Mouse (Mus musculus) forebrain, embryonic 12.5 days (tissue): ENCODE measurements at regions not wholly inside any gene's neighbourhood (a gene's known extent, or its start where the extent isn't known, plus 50 kb on each side); places are given as distances from the start of the nearest gene placed in this dataset.

Experiments used
- ATAC-seq: fragments of 200-750 bp; cut with Nextera tagmentation; 2 replicates; pipeline ENCODE4 v1.8.0; 2017; ENCODE audit warnings: moderate TSS enrichment; ENCODE audit not compliant: low FRiP score
- H3K27ac ChIP-seq: fragments of 300-500 bp; sonication (generic); 2 replicates; pipeline ENCODE4 v1.5.1; 2016; ENCODE audit warnings: mild to moderate bottlenecking
- H3K27me3 ChIP-seq: fragments of 300-500 bp; sonication (generic); 2 replicates; pipeline ENCODE4 v1.6.1; 2016; ENCODE audit warnings: mild to moderate bottlenecking
- H3K36me3 ChIP-seq: fragments of 300-500 bp; sonication (generic); replicated peaks from 2 replicates; pipeline ENCODE4 v1.6.1; 2016; ENCODE audit warnings: mild to moderate bottlenecking
- H3K4me1 ChIP-seq: fragments of 300-500 bp; sonication (generic); 2 replicates; pipeline ENCODE4 v1.6.1; 2016
- H3K4me2 ChIP-seq: fragments of 300-500 bp; sonication (generic); 2 replicates; pipeline ENCODE4 v1.6.1; 2016; ENCODE audit warnings: mild to moderate bottlenecking, moderate library complexity
- H3K4me3 ChIP-seq: fragments of 300-500 bp; sonication (generic); replicated peaks from 2 replicates; pipeline ENCODE4 v1.5.1; 2016; ENCODE audit warnings: mild to moderate bottlenecking
- H3K9ac ChIP-seq: fragments of 300-500 bp; sonication (generic); 2 replicates; pipeline ENCODE4 v1.6.1; 2016; ENCODE audit warnings: mild to moderate bottlenecking
- H3K9me3 ChIP-seq: fragments of 300-500 bp; sonication (generic); 2 replicates; pipeline ENCODE4 v1.6.1; 2016
- WGBS: fragments of 180-500 bp; shearing (Covaris S2); methylation state at CpG from one replicate; pipeline ENCODE4 v1.1.7; 2016; 5-methylcytosine and 5-hydroxymethylcytosine counted together

DNA sequence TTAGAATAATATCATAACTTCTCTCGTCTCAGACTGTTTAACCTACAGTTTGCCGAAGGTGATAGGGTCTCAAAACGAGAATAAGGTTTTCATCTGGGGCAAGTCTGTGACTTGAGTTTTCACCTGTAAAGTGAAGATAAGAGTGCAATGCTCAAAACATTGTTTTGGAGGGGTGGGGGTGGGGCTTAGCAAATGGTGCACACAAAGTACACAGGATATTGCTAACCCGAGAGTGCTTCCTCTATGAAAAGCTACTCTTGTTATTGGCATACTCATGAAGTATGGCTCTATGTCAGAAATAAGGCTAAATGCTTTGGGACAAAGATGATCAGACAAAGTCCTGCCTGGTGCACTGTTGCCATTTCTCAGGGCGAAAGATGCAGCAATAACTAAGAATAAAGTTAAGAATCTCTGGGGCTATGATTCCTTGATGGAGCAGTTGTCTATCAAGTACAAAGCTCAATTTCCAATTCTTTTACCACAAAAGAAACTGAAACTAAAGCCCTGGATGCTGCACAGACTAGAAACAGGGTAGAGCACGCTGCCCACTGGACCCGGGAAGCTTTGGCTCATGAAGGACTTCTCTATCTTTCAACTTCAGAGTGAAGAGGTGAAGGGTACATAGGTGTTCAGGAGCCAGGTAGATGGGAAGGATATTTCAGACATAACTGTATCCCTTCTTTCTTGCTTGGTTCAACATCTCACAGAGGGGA is 350.2 kb downstream of the Foxo1 start:
- no peak for ATAC-seq
- WGBS: 83% methylated on average over 7 of the region's 7 CpGs
- Histone ChIP-seq H3K27me3 (no peaks in the 10 kb centered on the region), H3K9me3 (no peaks in the 10 kb centered on the region), H3K27ac (no peak overlapping the region), H3K36me3 (no peaks in the 10 kb centered on the region), H3K4me2 (no peak overlapping the region), H3K9ac (no peak overlapping the region), H3K4me3 (no peak overlapping the region), H3K4me1 (no peaks in the 10 kb centered on the region)

DNA sequence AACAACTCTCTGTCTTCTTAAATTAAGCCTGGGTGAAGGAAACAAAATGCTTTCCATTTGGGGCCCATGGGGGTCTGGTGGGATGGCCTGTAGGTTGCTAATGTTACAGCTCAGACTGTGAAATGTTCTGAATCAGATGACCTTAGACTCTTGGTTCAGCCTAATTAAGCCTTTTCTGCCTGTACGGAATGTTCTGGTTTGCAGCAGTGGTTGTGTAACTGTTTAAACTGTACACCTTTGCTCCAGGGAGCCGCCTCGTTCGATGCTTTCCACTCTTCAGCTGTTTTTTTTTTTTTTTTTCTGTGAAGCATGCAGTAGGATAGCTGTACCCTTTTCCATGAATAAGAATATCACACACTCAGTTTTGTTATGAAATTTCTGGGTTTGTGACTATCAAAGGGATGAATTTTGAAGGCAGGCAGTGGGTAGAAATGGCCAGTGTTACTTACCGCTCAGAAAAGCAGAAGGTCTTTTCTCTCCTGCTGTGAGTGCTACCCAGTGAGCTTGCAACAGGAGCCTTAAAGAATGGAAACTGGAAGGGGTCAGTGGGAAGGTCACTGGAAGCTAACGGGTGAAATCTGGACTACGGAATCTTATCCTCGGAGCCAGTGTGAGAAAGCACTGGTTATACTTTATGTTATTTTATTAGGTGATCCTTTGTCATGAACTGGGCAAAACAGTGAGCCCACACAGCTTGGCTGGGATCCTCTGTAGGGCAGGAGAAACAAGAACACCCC is 349.4 kb downstream of the Foxo1 start:
- WGBS: 40% methylated on average over 8 of the region's 8 CpGs
- Histone ChIP-seq H3K4me2 (no peak overlapping the region), H3K9me3 (no peaks in the 10 kb centered on the region), H3K36me3 (no peaks in the 10 kb centered on the region), H3K4me3 (no peak overlapping the region), H3K9ac (no peak overlapping the region), H3K4me1 (no peaks in the 10 kb centered on the region), H3K27ac (no peak overlapping the region), H3K27me3 (no peaks in the 10 kb centered on the region)
- ATAC-seq: no peak

DNA sequence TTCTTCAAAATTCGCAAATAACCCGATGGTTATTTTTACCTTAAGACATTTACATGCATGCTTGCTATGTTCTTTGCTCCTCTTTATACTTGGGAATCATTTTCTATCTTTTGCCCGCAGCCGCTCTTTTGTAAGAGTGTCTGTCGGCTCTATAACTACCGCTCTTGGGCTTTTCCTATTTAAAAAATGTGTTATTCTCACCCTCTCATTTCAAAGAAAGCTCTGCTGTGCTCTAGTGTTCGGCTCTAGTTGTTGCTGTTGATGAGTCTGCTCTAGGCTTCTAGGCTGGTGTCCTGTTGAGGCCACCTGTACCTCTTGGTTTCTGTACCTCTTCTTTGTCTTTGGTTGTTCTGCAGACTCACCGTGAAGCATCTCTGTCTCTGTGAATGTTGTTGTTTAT is 343.7 kb downstream of the Foxo1 start:
- H3K27ac ChIP-seq: no peak overlapping the region
- no peak overlapping the region for H3K4me3 ChIP-seq
- H3K4me2 ChIP-seq: no peak overlapping the region
- H3K9ac ChIP-seq: no peak overlapping the region
- H3K4me1 ChIP-seq: no peaks in the 10 kb centered on the region
- H3K9me3 ChIP-seq: no peaks in the 10 kb centered on the region
- 0 out of 2 replicates have a peak, but pooled peaks cover 3% of the 10 kb centered on the region for H3K27me3 ChIP-seq
- ATAC-seq: no peak
- no peaks in the 10 kb centered on the region for H3K36me3 ChIP-seq
- 85% methylated on average over 8 of the region's 8 CpGs for WGBS

DNA sequence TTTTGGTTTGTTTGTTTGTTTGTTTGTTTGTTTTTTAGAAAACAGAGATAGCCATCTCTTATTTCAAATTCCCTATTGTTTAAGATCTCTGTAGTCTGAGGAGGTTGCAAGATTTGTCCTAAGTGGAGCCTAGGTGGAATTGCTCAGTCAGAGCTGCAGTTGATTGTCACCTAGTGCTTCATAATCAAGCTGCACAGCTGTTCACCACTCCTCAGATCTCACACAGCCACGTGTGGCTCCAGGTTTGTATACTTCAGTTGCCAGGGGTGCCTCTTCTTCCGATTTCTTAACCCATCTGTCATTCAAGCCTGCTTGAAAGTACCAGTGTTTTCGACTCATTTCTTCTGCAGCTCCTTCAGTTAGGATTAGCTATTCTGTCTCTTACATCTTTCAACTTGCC is 342.3 kb downstream of the Foxo1 start:
- Histone ChIP-seq H3K4me3 (no peak overlapping the region), H3K27ac (no peak overlapping the region), H3K9me3 (no peaks in the 10 kb centered on the region), H3K9ac (no peak overlapping the region), H3K4me2 (no peak overlapping the region), H3K4me1 (peaks cover 2% of the 10 kb centered on the region), H3K27me3 (0 out of 2 replicates have a peak, but pooled peaks cover 3% of the 10 kb centered on the region), H3K36me3 (no peaks in the 10 kb centered on the region)
- WGBS: 63% methylated on average over 3 of the region's 3 CpGs
- ATAC-seq: no peak

DNA sequence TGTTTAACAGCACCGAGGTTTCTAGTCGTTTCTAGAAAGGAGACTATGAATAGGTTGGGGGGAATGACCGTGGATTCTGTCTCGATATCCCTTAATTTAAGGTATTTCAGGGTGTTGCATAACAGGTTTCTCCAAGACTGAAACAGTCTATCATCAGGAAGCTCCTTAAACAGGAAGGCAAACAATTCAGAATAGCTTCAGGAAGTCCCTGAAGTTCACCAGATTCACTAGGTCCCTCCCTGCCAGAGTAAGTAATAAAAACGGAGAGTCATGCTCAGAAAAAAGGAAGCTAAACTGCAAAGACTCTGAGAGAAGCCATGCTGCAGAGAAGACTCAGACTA is 339.9 kb downstream of the Foxo1 start:
- Histone ChIP-seq H3K4me3 (no peak overlapping the region), H3K27ac (no peak overlapping the region), H3K36me3 (no peaks in the 10 kb centered on the region), H3K9me3 (no peaks in the 10 kb centered on the region), H3K4me1 (peaks cover 10% of the 10 kb centered on the region), H3K9ac (no peak overlapping the region), H3K4me2 (no peak overlapping the region), H3K27me3 (0 out of 2 replicates have a peak, but pooled peaks cover 3% of the 10 kb centered on the region)
- ATAC-seq: no peak
- WGBS: 94% methylated on average over 5 of the region's 5 CpGs

DNA sequence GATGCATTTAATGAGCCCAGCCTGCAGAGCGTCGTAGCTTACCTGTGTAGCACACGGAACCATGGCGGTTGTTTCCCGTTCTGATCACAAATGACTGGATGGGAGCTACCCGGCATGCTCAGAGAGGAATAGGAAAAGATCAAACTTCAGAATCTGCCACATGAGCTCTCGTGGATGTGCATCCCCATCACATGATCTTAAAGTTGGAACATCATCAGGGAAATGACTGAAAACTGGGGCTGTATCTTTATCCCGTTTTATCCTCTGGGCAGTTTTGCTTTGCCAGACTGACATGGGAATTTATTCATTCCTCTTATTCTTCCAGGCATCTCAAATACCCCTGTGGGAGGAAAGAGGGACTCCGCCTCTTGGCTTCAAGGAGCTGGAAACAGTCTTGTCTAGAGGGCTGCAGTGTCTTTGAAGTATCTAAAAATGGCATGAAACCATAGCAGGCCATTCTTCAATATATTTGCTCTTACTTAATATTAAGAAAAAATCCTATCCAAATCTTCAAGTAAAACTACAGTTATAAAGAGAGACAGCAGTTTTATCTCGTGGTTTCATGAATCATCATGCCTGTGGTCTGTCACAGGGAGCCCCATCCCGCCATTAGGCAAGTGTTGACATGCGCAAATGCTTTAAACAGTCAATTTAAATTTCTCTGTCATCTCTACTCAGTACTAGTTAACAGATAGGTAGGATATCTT is 339.4 kb downstream of the Foxo1 start:
- Histone ChIP-seq H3K4me1 (peaks cover 10% of the 10 kb centered on the region), H3K4me2 (no peak overlapping the region), H3K9ac (no peak overlapping the region), H3K9me3 (no peaks in the 10 kb centered on the region), H3K27ac (no peak overlapping the region), H3K27me3 (0 out of 2 replicates have a peak, but pooled peaks cover 3% of the 10 kb centered on the region), H3K4me3 (no peak overlapping the region), H3K36me3 (no peaks in the 10 kb centered on the region)
- WGBS: 90% methylated on average over 12 of the region's 12 CpGs
- ATAC-seq: no peak

DNA sequence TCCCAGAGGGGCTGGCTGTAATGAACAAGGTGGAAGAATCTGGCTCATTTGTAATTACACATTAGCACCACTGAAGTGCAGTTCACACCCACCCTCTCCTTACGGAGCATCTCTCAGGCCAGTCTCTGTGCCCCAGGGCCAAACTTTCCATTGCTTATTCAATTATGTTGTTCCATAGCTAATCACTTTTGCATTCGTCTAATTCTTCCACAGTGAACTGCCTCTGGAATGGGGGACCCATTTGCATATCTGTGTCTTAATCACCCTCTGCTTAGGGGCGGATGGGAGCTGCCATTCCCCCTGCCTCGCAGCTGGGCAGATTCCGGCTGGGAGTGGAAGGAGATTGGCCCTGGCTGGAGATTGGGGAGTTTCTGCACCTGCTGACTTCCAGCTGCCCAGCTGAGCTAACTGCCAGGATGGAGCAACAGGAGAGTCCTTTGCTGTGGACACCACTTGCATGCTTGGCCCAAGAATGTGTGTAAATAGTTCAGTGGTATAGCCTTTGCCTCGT is 337.2 kb downstream of the Foxo1 start:
- peak; percentile 84; the same call in 1 of the 2 replicates for ATAC-seq
- H3K4me3 ChIP-seq: no peak overlapping the region
- 0 out of 2 replicates have a peak, but pooled peaks cover 3% of the 10 kb centered on the region for H3K27me3 ChIP-seq
- no peaks in the 10 kb centered on the region for H3K36me3 ChIP-seq
- no peak overlapping the region for H3K9ac ChIP-seq
- no peaks in the 10 kb centered on the region for H3K9me3 ChIP-seq
- WGBS: 30% methylated on average over 6 of the region's 6 CpGs
- no peak overlapping the region for H3K4me2 ChIP-seq
- 0 out of 2 replicates have a peak overlapping the region, but pooled peaks have one; percentile 31 for H3K27ac ChIP-seq
- H3K4me1 ChIP-seq: peaks cover 10% of the 10 kb centered on the region

DNA sequence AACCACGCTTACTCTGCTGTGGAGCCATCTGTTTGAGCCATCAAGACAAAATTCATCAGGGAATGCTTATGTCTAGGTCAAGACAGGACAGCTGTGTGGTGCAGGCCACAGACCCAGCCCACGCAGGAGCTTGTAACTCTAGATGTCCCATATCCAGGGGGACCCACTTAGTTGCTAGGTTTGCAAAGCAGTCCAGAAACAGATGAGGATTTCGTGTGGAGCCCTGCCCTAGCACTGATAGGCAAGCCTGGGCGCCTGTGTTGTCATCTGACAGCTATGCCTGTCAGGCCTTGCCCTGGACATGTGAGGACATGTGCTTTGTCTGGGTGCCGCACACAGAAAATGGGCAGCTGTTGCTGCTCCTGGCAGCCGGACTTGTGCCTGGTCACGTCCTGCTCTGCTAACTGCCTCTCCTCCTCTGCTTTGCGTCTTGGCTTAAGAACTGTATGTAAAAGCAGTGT is 335.1 kb downstream of the Foxo1 start:
- 0 out of 2 replicates have a peak, but pooled peaks cover under 1% of the 10 kb centered on the region for H3K27me3 ChIP-seq
- no peaks in the 10 kb centered on the region for H3K9me3 ChIP-seq
- no peak overlapping the region for H3K4me2 ChIP-seq
- no peak overlapping the region for H3K9ac ChIP-seq
- H3K36me3 ChIP-seq: no peaks in the 10 kb centered on the region
- H3K27ac ChIP-seq: no peak overlapping the region
- WGBS: 83% methylated on average over 8 of the region's 8 CpGs
- no peak overlapping the region for H3K4me3 ChIP-seq
- no peak for ATAC-seq
- peaks cover 10% of the 10 kb centered on the region for H3K4me1 ChIP-seq

DNA sequence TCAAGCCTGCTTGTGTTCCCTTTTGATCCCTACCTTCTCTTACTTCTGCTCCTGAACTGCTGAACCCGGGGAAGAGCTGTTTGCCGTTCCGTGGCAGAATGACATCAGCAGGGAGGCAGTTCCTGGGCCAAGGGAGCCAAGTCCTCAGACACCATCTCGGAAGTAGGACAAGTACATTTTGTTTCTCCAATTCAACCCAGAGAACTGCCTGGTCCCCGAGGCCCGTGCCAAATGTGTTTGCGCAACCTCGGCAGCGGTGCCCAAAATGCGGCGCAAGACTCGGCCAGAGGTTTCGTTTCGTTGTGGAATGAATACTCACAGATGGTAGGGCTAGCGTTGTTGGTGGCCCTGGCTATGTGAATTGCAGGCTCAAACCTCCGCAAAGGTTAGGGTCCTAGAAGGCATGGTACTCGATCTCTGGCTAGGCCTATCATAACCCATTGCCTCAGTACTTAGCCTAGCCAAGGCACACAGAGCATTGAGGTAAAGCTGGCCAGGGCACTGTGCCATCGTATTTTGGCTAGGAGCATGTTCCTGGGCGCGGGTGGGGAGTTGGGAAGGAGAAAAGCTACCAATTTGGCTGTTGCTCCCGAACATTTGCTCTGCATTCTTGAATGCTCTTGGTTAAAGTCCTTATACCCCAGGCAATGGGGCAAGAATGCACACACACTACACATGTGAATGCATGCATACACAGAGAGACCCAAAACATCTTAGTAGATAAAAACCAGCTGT is 333.0 kb downstream of the Foxo1 start:
- H3K4me3 ChIP-seq: no peak overlapping the region
- peaks cover 10% of the 10 kb centered on the region for H3K4me1 ChIP-seq
- H3K27me3 ChIP-seq: no peaks in the 10 kb centered on the region
- no peak overlapping the region for H3K4me2 ChIP-seq
- no peak overlapping the region for H3K9ac ChIP-seq
- ATAC-seq: no peak
- H3K36me3 ChIP-seq: no peaks in the 10 kb centered on the region
- no peak overlapping the region for H3K27ac ChIP-seq
- H3K9me3 ChIP-seq: no peaks in the 10 kb centered on the region
- WGBS: 93% methylated on average over 21 of the region's 21 CpGs

DNA sequence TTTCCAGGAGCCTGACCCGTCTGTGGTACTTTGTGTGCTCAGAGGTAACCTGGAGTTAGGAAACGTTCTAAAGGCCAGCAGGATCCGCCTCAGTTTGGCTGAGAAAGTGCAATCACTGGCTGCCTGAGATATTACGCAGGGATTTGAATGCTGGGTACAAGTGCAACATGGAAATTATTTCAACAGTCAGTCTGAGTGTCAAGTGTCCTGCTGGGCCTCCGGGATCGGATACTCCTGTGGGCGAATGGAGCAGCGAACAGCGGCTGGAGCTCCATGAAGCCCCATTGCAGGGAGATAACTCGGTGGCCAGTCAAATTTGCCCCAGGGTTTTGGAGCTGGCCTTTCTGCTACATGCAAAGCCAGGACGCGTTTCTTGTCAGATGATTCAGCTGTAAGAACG is 332.4 kb downstream of the Foxo1 start:
- Histone ChIP-seq H3K27me3 (no peaks in the 10 kb centered on the region), H3K36me3 (no peaks in the 10 kb centered on the region), H3K9me3 (no peaks in the 10 kb centered on the region), H3K4me3 (no peak overlapping the region), H3K4me2 (no peak overlapping the region), H3K27ac (no peak overlapping the region), H3K9ac (no peak overlapping the region), H3K4me1 (peaks cover 10% of the 10 kb centered on the region)
- ATAC-seq: no peak
- 88% methylated on average over 13 of the region's 13 CpGs for WGBS

DNA sequence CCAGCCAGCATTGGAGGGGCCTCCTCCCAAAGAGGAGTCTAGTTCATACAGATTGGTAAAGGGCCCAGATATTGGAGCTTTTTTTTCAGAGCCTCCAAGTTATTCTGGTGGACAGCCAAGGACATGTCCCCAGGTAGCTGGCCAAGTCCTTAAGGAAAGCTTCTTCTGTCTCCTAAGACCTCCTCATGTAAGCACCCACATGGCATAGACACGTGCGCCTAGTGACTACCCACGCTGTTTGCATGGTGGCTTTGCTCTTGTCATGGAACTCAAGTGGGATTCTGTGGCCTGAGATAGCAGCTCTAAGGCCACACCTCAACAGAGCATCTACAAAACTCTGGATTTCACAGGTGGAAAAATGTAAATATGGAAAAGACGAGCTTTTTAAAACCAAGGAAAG is 332.0 kb downstream of the Foxo1 start:
- no peaks in the 10 kb centered on the region for H3K27me3 ChIP-seq
- no peak overlapping the region for H3K4me2 ChIP-seq
- peaks cover 5% of the 10 kb centered on the region for H3K4me1 ChIP-seq
- no peaks in the 10 kb centered on the region for H3K36me3 ChIP-seq
- H3K27ac ChIP-seq: no peak overlapping the region
- no peak overlapping the region for H3K9ac ChIP-seq
- ATAC-seq: no peak
- H3K9me3 ChIP-seq: no peaks in the 10 kb centered on the region
- WGBS: 95% methylated on average over 4 of the region's 4 CpGs
- H3K4me3 ChIP-seq: no peak overlapping the region

DNA sequence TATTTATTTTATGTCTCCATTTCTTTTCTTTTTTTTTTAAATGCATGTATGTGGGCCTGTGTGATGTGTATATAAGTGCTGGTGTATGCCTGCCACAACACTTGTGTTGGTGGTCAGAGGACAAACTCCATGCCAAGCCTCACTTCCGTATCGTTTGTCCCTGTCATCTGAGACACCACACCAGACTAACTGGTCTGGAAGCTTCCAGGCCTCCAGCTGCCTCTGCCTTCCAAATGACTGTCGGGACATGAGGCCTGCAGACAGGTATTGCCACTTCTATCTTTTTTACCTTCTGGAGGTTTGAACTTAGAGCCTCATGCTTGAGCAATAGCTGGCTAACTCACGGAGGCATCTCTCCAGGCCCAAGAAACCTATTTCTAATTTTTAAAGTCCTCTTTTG is 318.3 kb downstream of the Foxo1 start:
- no peaks in the 10 kb centered on the region for H3K9me3 ChIP-seq
- no peaks in the 10 kb centered on the region for H3K4me1 ChIP-seq
- H3K9ac ChIP-seq: no peak overlapping the region
- no peaks in the 10 kb centered on the region for H3K27me3 ChIP-seq
- WGBS: 84% methylated on average over 4 of the region's 4 CpGs
- no peaks in the 10 kb centered on the region for H3K36me3 ChIP-seq
- ATAC-seq: no peak
- no peak overlapping the region for H3K4me2 ChIP-seq
- no peak overlapping the region for H3K27ac ChIP-seq
- H3K4me3 ChIP-seq: no peak overlapping the region
